Mouse (Mus musculus) G1E (cell line): ENCODE measurements around the gene Sox30. TPM values are rescaled to one million over a fixed set of nuclear protein-coding genes. Genes with fewer than 3 reads are reported as not detected.

Source experiments
- ATAC-seq: 2 replicates; pipeline ENCODE4 v1.8.0; 2016; ENCODE audit warnings: mild to moderate bottlenecking; ENCODE audit not compliant: insufficient number of reproducible peaks, poor library complexity, low FRiP score, severe bottlenecking; ENCODE audit errors: extremely low read depth
- DNase-seq: peaks from one replicate; pipeline ENCODE4 v3.0.0; 2012; ENCODE audit warnings: low spot score
- H3K27me3 ChIP-seq: 2 replicates; pipeline ENCODE4 v1.6.1; 2012; ENCODE audit warnings: mild to moderate bottlenecking, low read length, inconsistent platforms; ENCODE audit not compliant: insufficient read depth
- H3K36me3 ChIP-seq: replicated peaks from 2 replicates; pipeline ENCODE3; 2012; ENCODE audit warnings: mild to moderate bottlenecking, inconsistent platforms
- H3K4me1 ChIP-seq: 2 replicates; pipeline ENCODE4 v1.6.1; 2012; ENCODE audit warnings: low read depth, low read length, inconsistent platforms, mixed read lengths; ENCODE audit not compliant: insufficient read depth
- H3K4me3 ChIP-seq: 2 replicates; pipeline ENCODE4 v1.5.1; 2012; ENCODE audit warnings: low read depth, mild to moderate bottlenecking, inconsistent platforms, low read length, moderate library complexity, mixed read lengths
- H3K9me3 ChIP-seq: replicated peaks from 2 replicates; pipeline ENCODE4 v1.6.1; 2012; ENCODE audit warnings: inconsistent platforms
- CTCF ChIP-seq: IDR thresholded peaks from 2 replicates; pipeline ENCODE4 v1.5.1; 2012; ENCODE audit warnings: low read depth, low read length, inconsistent platforms, mixed read lengths
- GATA1 ChIP-seq: IDR thresholded peaks from 2 replicates; pipeline ENCODE4 v1.6.1; 2012; ENCODE audit warnings: borderline replicate concordance, low read length, inconsistent platforms, mixed read lengths
- GATA2 ChIP-seq: IDR thresholded peaks from 2 replicates; pipeline ENCODE4 v1.6.1; 2012; ENCODE audit warnings: low read depth, low read length, inconsistent platforms, borderline replicate concordance
- POLR2AphosphoS5 ChIP-seq: IDR thresholded peaks from 2 replicates; pipeline ENCODE4 v1.6.1; 2012; ENCODE audit warnings: low read depth, low read length, inconsistent platforms; ENCODE audit not compliant: insufficient replicate concordance
- TAL1 ChIP-seq: conservative IDR thresholded peaks from 2 replicates; pipeline ENCODE4 v1.6.1; 2012; ENCODE audit warnings: low read depth, low read length, inconsistent platforms, mixed read lengths
- polyA plus RNA-seq: library from polyadenylated mRNA; stranded (reverse); fragments of >175 nt; gene quantifications from 2 replicates; pipeline ENCODE4 v1.2.3, GENCODE M21; 2012
- total RNA-seq, 2 experiments: library from RNA; stranded (forward) in 1 of 2; stranded (reverse) in 1 of 2; fragments of 200-1000 nt in 1 of 2; fragments of >200 nt in 1 of 2; fragmentation: Nextera tagmentation in 1 of 2; gene quantifications; 2 replicates each; pipeline ENCODE4 v1.2.3; 2014 to 2017

Sox30 gene
- total and polyA plus RNA-seq, 3 experiments, result 0.05 TPM; not detected in 2

DNA sequence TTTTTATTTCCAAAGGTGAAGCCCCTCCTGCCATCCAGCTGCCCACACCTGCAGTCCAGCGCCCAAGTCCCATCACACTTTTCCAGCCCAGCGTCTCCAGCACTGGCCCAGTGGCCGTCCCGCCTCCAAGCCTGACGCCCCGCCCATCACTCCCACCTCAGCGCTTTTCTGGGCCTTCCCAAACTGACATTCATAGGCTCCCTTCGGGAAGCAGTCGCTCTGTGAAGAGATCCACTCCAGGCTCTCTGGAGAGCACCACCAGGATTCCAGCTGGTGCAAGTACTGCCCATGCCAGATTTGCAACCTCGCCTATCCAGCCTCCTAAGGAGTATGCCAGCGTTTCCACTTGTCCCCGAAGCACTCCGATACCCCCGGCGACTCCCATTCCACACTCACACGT is 11.5 kb downstream of the Sox30 start:
- ATAC-seq, result no peak
- no peaks in the 10 kb centered on the region for H3K9me3 ChIP-seq
- no peaks in the 10 kb centered on the region for H3K36me3 ChIP-seq
- TF ChIP-seq TAL1 (no peak), CTCF (no peak), GATA1 (no peak), POLR2AphosphoS5 (no peak), GATA2 (no peak)
- H3K27me3 ChIP-seq, result no peaks in the 10 kb centered on the region
- H3K4me1 ChIP-seq, result no peaks in the 10 kb centered on the region
- DNase-seq, result no peak
- H3K4me3 ChIP-seq, result no peak overlapping the region

GRCm38 (mm10) chr11:45992087-45992486 is 12.0 kb downstream of the Sox30 start:
- no peaks in the 10 kb centered on the region for H3K27me3 ChIP-seq
- DNase-seq, result no peak
- TF ChIP-seq TAL1 (no peak), POLR2AphosphoS5 (no peak), GATA1 (no peak), CTCF (no peak), GATA2 (no peak)
- no peak for ATAC-seq
- H3K36me3 ChIP-seq, result no peaks in the 10 kb centered on the region
- no peak overlapping the region for H3K4me3 ChIP-seq
- H3K9me3 ChIP-seq, result no peaks in the 10 kb centered on the region
- no peaks in the 10 kb centered on the region for H3K4me1 ChIP-seq

GRCm38 (mm10) chr11:46016061-46016460 is 36.0 kb downstream of the Sox30 start:
- H3K4me1 ChIP-seq, result no peaks in the 10 kb centered on the region
- no peak overlapping the region for H3K4me3 ChIP-seq
- H3K36me3 ChIP-seq, result no peaks in the 10 kb centered on the region
- peak; percentile 30 for DNase-seq
- TF ChIP-seq GATA1 (no peak), CTCF (peak; percentile 48; the same call in 1 of the 2 replicates)
- no peaks in the 10 kb centered on the region for H3K9me3 ChIP-seq
- no peak for ATAC-seq
- peaks cover 3% of the 10 kb centered on the region; the same call in 1 of the 2 replicates for H3K27me3 ChIP-seq

DNA sequence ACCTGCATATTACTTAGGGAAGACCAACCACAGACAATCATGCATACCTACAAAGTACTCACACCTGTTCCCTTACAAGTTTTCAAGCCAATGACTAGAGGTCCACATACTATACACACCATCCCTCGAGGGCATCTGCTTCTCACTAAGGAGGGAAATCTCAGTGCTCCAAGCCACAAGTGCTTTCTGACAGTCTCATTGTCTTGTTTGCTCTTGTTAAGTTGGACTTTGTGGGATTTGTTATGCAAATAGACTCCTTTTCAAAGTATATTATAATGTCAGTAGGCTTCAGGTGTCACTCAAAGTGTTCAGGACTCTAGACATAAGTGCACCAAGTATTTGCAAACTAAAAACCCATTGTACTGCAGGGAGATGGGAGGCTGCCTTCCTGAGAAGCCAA is 40.1 kb downstream of the Sox30 start:
- no peaks in the 10 kb centered on the region for H3K36me3 ChIP-seq
- no peak for DNase-seq
- H3K9me3 ChIP-seq, result no peaks in the 10 kb centered on the region
- no peaks in the 10 kb centered on the region for H3K4me1 ChIP-seq
- TF ChIP-seq CTCF (no peak), GATA1 (no peak), GATA2 (no peak), POLR2AphosphoS5 (no peak), TAL1 (no peak)
- peaks cover 3% of the 10 kb centered on the region; the same call in 1 of the 2 replicates for H3K27me3 ChIP-seq
- no peak overlapping the region for H3K4me3 ChIP-seq
- no peak for ATAC-seq

- ATAC-seq (no peak), DNase-seq (no peak)
- no peak for TF ChIP-seq GATA2
- no peak for TF ChIP-seq TAL1
- TF ChIP-seq CTCF, result no peak
- no peak for TF ChIP-seq GATA1
- no peak for TF ChIP-seq POLR2AphosphoS5
- Histone ChIP-seq H3K27me3 (peaks cover 3% of the 10 kb centered on the region; the same call in 1 of the 2 replicates), H3K4me3 (no peak overlapping the region), H3K4me1 (no peaks in the 10 kb centered on the region), H3K36me3 (no peaks in the 10 kb centered on the region), H3K9me3 (no peaks in the 10 kb centered on the region)
Measured at GRCm38 (mm10) chr11:46021850-46022249, 41.7 kb downstream of the Sox30 start.

GRCm38 (mm10) chr11:46022983-46023382 is 42.9 kb downstream of the Sox30 start:
- TF ChIP-seq GATA1, result no peak
- no peak for TF ChIP-seq GATA2
- no peak for TF ChIP-seq POLR2AphosphoS5
- TF ChIP-seq CTCF, result no peak
- no peak for TF ChIP-seq TAL1
- no peak overlapping the region for H3K4me3 ChIP-seq
- no peaks in the 10 kb centered on the region for H3K9me3 ChIP-seq
- no peaks in the 10 kb centered on the region for H3K4me1 ChIP-seq
- DNase-seq (no peak), ATAC-seq (no peak)
- H3K27me3 ChIP-seq, result peaks cover 3% of the 10 kb centered on the region; the same call in 1 of the 2 replicates
- H3K36me3 ChIP-seq, result no peaks in the 10 kb centered on the region

DNA sequence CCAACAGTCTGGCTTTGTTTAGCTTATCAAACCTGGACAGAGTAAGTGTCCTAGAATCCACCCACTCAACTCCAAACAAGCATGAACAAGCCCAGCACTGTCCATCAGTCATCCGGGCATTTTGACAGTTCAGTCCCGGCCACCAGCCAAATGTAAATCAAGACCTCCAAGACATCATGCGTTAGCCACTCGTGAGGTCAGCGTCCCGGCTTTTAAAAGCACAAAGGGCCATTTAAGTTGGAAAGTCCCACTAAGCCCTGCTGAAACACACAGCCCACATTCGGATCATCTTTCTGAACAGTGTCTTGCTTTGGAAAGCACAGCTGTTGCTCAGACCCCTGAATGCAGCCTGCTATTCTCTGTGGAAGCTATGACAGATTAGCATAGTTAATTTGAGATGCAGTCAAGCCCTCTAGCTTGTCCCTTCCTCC is 45.9 kb downstream of the Sox30 start:
- H3K4me1 ChIP-seq, result no peaks in the 10 kb centered on the region
- TF ChIP-seq GATA1 (no peak), CTCF (no peak), GATA2 (no peak), TAL1 (no peak), POLR2AphosphoS5 (no peak)
- H3K27me3 ChIP-seq, result no peaks in the 10 kb centered on the region
- no peak for ATAC-seq
- no peaks in the 10 kb centered on the region for H3K9me3 ChIP-seq
- no peak for DNase-seq
- no peak overlapping the region for H3K4me3 ChIP-seq
- H3K36me3 ChIP-seq, result no peaks in the 10 kb centered on the region
